Mouse (Mus musculus) stomach, postnatal 0 days (tissue): ENCODE measurements at regions not wholly inside any gene's neighbourhood (a gene's known extent, or its start where the extent isn't known, plus 50 kb on each side); places are given as distances from the start of the nearest gene placed in this dataset.

Experiments
- CTCF ChIP-seq: IDR thresholded peaks from 2 replicates; pipeline ENCODE4 v1.5.1; 2016; ENCODE audit warnings: antibody characterized with exemption, low read depth, mild to moderate bottlenecking, moderate library complexity
- EP300 ChIP-seq: optimal IDR thresholded peaks from 2 replicates; pipeline ENCODE3; 2016; ENCODE audit warnings: antibody characterized with exemption

DNA sequence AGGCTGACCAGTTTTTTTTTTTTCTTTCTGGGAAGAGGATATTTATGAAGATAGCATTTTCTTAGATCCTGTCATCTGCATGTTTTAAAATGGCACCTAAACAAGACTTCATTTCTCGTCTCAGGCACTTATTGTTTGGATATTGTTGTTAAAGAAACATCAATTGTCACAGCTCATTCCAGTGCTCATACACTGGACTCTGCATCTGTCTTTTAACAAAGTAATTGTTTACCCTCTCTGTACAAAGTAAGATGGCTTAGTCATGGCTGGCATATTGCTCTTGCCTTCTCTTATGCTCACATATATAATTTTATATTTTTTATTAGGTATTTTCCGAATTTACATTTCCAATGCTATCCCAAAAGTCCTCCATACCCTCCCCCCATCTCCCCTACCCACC lies 298.2 kb downstream of the Grxcr1 start:
- no peak for TF ChIP-seq EP300
- no peak for TF ChIP-seq CTCF
